Mouse (Mus musculus): Measurements from ENCODE around the gene Nat14. TPM values are rescaled to one million over a fixed set of nuclear protein-coding genes. Genes with fewer than 3 reads are reported as not detected.

Nat14 gene
- polyA plus RNA-seq, 1 experiment from 2014 or later, result 5.4 TPM

DNA sequence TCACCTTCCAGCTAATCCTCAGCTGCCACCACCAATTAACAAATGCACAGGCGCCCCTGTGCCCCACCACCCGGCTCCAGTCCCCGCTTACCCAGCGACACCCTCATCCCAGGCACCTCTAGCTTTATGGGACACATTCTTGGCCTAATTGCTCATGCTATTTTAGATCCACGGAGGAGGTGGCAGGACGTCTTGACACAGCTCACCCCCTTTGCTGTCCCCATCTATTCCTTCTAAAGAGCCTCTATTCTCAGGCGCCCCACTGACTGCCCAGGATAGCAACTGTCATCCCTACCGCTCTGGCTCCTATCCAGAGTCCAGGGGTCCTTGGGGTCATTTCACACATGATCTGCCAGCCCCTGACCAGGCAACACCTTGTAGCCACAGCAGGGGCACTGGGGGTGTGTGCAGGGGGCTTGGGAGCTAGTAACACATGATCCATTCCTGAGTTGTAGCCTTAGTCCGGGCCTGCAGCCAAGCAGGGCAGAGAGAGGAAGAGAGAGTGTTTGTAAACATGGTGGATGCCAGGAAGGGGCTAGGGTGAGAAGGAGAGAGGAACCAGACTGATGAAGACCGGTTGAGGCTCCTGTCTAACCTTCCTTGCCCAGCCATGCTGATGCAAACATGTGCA lies 32.1 kb downstream of the Nat14 start:
- Histone ChIP-seq H3K27me3 (no peaks in the 10 kb centered on the region), H3K9ac (no peak overlapping the region), H3K4me3 (no peak overlapping the region), H3K36me3 (no peaks in the 10 kb centered on the region), H3K9me3 (no peaks in the 10 kb centered on the region), H3K27ac (no peak overlapping the region), H3K4me1 (no peaks in the 10 kb centered on the region), H3K4me2 (replicated peaks) (no peak overlapping the region)
- no peak for ATAC-seq (ENCODE audit: insufficient number of reproducible peaks, insufficient read depth, low FRiP score, low TSS enrichment)
- 29% methylated on average over 10 of the region's 10 CpGs for WGBS

DNA sequence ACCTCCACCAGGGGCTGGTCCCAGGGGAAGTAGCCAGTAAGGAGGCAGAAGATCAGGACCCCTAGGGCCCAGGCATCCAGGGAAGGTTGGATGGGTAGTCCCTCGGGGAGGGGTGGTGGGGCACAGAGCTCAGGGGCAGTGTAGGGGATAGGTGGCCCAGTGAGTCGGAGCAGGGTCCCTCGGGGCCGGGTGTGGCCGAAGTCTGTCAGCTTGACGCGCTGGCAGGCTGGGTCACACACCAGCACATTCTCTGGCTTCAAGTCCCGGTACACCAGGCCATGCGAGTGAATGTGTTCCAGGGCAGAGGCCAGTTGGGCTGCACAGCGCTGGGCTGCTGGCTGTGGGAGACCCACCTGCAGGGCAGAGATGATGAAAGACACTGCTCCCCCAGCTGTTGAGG lies 35.5 kb downstream of the Nat14 start:
- Histone ChIP-seq H3K4me1 (no peaks in the 10 kb centered on the region), H3K36me3 (no peaks in the 10 kb centered on the region), H3K27me3 (no peaks in the 10 kb centered on the region), H3K4me2 (replicated peaks) (no peak overlapping the region), H3K4me3 (no peak overlapping the region), H3K27ac (no peak overlapping the region), H3K9ac (no peak overlapping the region), H3K9me3 (no peaks in the 10 kb centered on the region)
- ATAC-seq (ENCODE audit: insufficient number of reproducible peaks, insufficient read depth, low FRiP score, low TSS enrichment), result no peak
- WGBS, result 74% methylated on average over 10 of the region's 10 CpGs

DNA sequence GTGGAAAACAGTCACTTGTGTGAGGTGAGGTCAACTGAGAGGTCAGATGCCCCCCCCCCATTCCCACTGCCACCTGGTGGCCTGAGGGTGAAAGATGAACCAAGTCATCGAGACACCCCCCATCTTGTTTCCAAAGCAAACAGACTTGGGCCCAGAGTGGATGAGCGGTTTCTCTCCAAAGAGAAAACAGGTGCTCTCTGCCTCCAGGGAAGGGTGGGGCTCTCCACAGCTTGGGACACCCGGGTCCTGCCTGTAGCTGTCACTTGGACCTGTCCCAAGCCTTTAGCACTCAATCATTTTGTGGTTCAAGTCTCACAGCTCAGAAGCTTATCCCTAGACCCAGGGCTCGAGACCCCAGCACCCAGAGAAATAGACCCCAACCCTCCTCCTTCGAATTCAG lies 41.7 kb downstream of the Nat14 start:
- H3K4me1 ChIP-seq, result no peaks in the 10 kb centered on the region
- H3K27ac ChIP-seq, result no peak overlapping the region
- no peaks in the 10 kb centered on the region for H3K36me3 ChIP-seq
- WGBS, result 70% methylated on average over 5 of the region's 5 CpGs
- no peaks in the 10 kb centered on the region for H3K27me3 ChIP-seq
- H3K9me3 ChIP-seq, result no peaks in the 10 kb centered on the region
- H3K4me2 ChIP-seq (replicated peaks), result no peak overlapping the region
- H3K4me3 ChIP-seq, result no peak overlapping the region
- no peak for ATAC-seq (ENCODE audit: insufficient number of reproducible peaks, insufficient read depth, low FRiP score, low TSS enrichment)
- no peak overlapping the region for H3K9ac ChIP-seq

DNA sequence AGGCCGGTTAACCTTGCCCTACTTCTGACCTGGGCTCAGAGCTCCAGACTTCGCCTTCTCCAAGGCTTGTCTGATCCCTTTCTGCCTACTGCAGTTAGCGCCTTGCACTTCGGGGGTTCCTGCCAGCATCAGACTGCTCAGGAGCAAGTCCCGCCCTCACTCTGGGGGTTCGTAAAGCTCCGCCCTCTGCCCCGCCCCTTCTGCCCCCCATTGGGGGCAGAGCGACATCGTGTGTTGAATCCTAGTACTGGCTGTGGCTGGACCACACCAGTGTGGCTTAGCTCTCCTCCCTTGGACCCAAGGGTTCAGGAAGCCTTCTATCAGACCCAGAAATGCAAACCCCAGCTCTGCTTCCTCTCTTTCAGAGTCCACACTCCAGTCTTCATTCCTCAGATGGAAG lies 42.4 kb downstream of the Nat14 start, which contains the start of gene Sbk2:
Gene Sbk2, minus strand, starts transcription at position 135 of the 400 bp plus-strand sequence.
- 5% methylated on average over 10 of the region's 10 CpGs for WGBS
- ATAC-seq (ENCODE audit: insufficient number of reproducible peaks, insufficient read depth, low FRiP score, low TSS enrichment), result peak; percentile 62
- Histone ChIP-seq H3K9me3 (no peaks in the 10 kb centered on the region), H3K4me1 (no peaks in the 10 kb centered on the region), H3K27ac (no peak within 1 kb of the TSS), H3K4me2 (replicated peaks) (peak within 1 kb of the TSS; percentile 10; the same call in 1 of the 2 replicates), H3K4me3 (no peak within 1 kb of the TSS), H3K9ac (no peak within 1 kb of the TSS), H3K36me3 (no peaks in the 10 kb centered on the region), H3K27me3 (no peaks in the 10 kb centered on the region)

DNA sequence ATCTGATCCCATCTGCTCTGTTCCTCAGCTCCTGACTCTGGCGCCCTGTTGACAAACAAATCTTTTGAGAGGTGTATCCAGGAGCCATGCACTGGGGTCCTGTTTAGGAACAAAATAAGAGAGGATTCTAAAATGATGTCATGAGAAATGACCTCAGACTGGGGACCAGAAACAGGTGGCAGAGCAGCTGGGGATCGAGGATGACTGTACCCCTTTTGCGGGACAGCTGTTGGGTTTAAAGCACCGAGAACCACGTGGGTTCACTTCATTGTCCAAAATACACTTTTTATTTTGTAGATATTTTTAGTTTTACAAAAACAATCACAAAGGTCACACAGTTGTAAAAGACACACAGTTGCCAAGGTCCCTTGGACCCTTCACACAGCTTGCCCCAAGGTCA lies 43.2 kb downstream of the Nat14 start:
- Histone ChIP-seq H3K4me3 (no peak overlapping the region), H3K9ac (no peak overlapping the region), H3K36me3 (no peaks in the 10 kb centered on the region), H3K4me2 (replicated peaks) (no peak overlapping the region), H3K4me1 (no peaks in the 10 kb centered on the region), H3K27me3 (no peaks in the 10 kb centered on the region), H3K27ac (no peak overlapping the region), H3K9me3 (no peaks in the 10 kb centered on the region)
- 82% methylated on average over 5 of the region's 5 CpGs for WGBS
- no peak for ATAC-seq (ENCODE audit: insufficient number of reproducible peaks, insufficient read depth, low FRiP score, low TSS enrichment)

DNA sequence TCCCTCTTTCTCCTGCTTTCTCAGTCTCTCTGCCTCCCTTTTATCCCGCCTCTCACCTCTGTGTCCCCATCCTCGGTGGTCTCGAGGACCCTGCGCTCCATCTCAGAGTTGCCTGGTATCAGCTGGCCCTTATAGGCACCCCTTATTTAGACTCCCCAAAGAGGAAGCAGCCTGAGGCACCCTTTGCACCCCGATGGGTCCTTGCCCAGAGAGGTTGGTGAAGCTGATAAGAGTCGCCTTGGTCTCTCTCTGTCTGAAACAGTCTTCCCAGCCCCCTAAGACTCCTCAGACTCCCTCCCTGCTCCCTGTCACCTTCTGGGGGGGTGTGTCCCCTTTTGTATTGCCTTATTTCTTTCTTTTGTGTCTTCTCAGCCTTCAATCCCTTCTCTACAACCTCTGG lies 49.2 kb downstream of the Nat14 start, which contains the start of gene Sbk3:
Gene Sbk3, minus strand, starts transcription at position 101 of the 400 bp plus-strand sequence.
- Histone ChIP-seq H3K27me3 (no peaks in the 10 kb centered on the region), H3K27ac (no peak within 1 kb of the TSS), H3K9ac (no peak within 1 kb of the TSS), H3K36me3 (no peaks in the 10 kb centered on the region), H3K4me2 (replicated peaks) (no peak within 1 kb of the TSS), H3K9me3 (no peaks in the 10 kb centered on the region), H3K4me1 (no peaks in the 10 kb centered on the region), H3K4me3 (no peak within 1 kb of the TSS)
- 44% methylated on average over 6 of the region's 6 CpGs for WGBS
- ATAC-seq (ENCODE audit: insufficient number of reproducible peaks, insufficient read depth, low FRiP score, low TSS enrichment), result no peak

DNA sequence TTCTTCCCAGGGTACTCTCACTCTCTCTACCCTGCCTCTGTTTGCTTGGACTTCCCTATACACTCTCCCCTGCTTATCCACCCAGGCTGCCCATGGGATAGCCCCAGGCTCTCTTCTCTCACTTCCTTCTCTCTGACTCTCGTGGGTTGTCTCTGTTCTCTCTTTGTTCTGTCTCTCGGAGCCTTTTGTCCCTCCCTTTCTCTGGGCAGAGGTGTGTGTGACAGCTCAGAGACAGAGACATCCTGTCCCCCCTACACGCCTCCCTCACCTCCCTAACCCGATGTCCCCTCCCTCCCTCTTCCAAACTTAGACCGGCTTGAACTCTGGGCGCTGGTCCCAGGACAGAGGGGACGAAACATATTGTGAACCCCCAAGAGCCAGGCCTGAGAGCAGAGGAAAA lies 49.9 kb downstream of the Nat14 start:
- H3K4me1 ChIP-seq, result no peaks in the 10 kb centered on the region
- H3K4me2 ChIP-seq (replicated peaks), result no peak overlapping the region
- no peaks in the 10 kb centered on the region for H3K27me3 ChIP-seq
- no peaks in the 10 kb centered on the region for H3K9me3 ChIP-seq
- WGBS, result 23% methylated on average over 7 of the region's 7 CpGs
- no peak overlapping the region for H3K27ac ChIP-seq
- no peak overlapping the region for H3K9ac ChIP-seq
- no peak for ATAC-seq (ENCODE audit: insufficient number of reproducible peaks, insufficient read depth, low FRiP score, low TSS enrichment)
- H3K4me3 ChIP-seq, result no peak overlapping the region
- H3K36me3 ChIP-seq, result no peaks in the 10 kb centered on the region

DNA sequence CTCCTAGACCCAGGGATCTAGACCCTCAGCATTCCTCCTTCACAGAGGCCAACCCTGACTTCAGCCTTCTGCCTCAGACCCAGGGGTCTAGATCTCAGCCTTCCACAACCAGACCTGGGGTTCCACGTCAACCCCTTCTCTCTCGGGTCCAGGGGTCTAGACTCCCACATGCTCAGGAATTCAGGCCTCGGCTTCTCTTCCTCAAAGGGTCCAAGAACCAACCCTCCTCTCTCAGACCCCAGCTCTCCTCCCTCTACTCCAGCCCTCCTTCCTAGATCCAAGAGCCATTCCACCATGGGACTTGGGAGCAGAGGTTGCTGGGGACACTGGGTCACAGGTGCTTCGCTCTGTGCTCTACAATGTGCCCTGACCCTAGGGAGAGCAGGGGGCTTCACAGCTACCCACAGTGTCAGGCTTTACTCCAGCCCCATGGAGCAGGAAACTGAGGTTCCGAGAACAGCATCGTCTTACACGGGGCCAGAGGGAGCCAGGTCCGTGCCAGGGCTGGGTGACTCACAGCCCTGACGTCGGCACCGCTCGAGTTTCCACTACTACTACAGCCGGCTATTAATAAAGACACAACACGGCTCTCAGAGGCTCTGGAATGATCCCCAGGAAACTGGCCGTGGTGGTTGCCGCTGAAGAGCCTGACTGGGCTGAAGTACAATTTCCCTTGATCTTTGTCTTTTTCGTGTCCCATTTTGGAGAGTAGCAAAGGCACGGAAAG lies 50.7 kb downstream of the Nat14 start:
- no peaks in the 10 kb centered on the region for H3K9me3 ChIP-seq
- H3K27ac ChIP-seq, result no peak overlapping the region
- no peak overlapping the region for H3K9ac ChIP-seq
- no peaks in the 10 kb centered on the region for H3K4me1 ChIP-seq
- no peak for ATAC-seq (ENCODE audit: insufficient number of reproducible peaks, insufficient read depth, low FRiP score, low TSS enrichment)
- H3K27me3 ChIP-seq, result no peaks in the 10 kb centered on the region
- 66% methylated on average over 18 of the region's 18 CpGs for WGBS
- no peak overlapping the region for H3K4me2 ChIP-seq (replicated peaks)
- no peaks in the 10 kb centered on the region for H3K36me3 ChIP-seq
- H3K4me3 ChIP-seq, result no peak overlapping the region

Other genes starting within 250 kb of the Nat14 start
- gene Hspbp1, start 237.0 kb upstream of the Nat14 start, polyA plus RNA-seq (2016; fragmentation: Nextera tagmentation; extraction: Ambion mirVana), result 103 and 107 TPM in 2 replicates
- gene Brsk1, start 231.4 kb upstream of the Nat14 start, polyA plus RNA-seq (2016; fragmentation: Nextera tagmentation; extraction: Ambion mirVana), result 2.8 and 3.6 TPM in 2 replicates
- 0.33 TPM in 1 of 2 replicates, not detected in the other for gene Tmem150b, start 196.8 kb upstream of the Nat14 start, polyA plus RNA-seq (2016; fragmentation: Nextera tagmentation; extraction: Ambion mirVana)
- 71.1 and 77.3 TPM in 2 replicates for gene Kmt5c, start 181.9 kb upstream of the Nat14 start, polyA plus RNA-seq (2016; fragmentation: Nextera tagmentation; extraction: Ambion mirVana)
- gene Cox6b2, start 168.9 kb upstream of the Nat14 start, polyA plus RNA-seq (2016; fragmentation: Nextera tagmentation; extraction: Ambion mirVana), result 66.1 and 67.8 TPM in 2 replicates
- not detected in 2 replicates for gene Fam71e2, start 150.7 kb upstream of the Nat14 start, polyA plus RNA-seq (2016; fragmentation: Nextera tagmentation; extraction: Ambion mirVana)
- gene Il11, start 139.2 kb upstream of the Nat14 start, polyA plus RNA-seq (2016; fragmentation: Nextera tagmentation; extraction: Ambion mirVana), result 0.10 TPM in 1 of 2 replicates, not detected in the other
- gene Tmem190, start 139.1 kb upstream of the Nat14 start, polyA plus RNA-seq (2016; fragmentation: Nextera tagmentation; extraction: Ambion mirVana), result not detected in 2 replicates
- 5.8 and 6.2 TPM in 2 replicates for gene Tmem238, start 132.4 kb upstream of the Nat14 start, polyA plus RNA-seq (2016; fragmentation: Nextera tagmentation; extraction: Ambion mirVana)
- gene Rpl28, start 129.2 kb upstream of the Nat14 start, polyA plus RNA-seq (2016; fragmentation: Nextera tagmentation; extraction: Ambion mirVana), result 388 and 404 TPM in 2 replicates
- gene Ube2s, start 109.4 kb upstream of the Nat14 start, polyA plus RNA-seq (2016; fragmentation: Nextera tagmentation; extraction: Ambion mirVana), result 422 and 452 TPM in 2 replicates
- 0.48 and 0.52 TPM in 2 replicates for gene Shisa7, start 77.3 kb upstream of the Nat14 start, polyA plus RNA-seq (2016; fragmentation: Nextera tagmentation; extraction: Ambion mirVana)
- 4.1 and 4.4 TPM in 2 replicates for gene Isoc2b, start 51.8 kb upstream of the Nat14 start, polyA plus RNA-seq (2016; fragmentation: Nextera tagmentation; extraction: Ambion mirVana)
- 0.74 and 0.93 TPM in 2 replicates for gene Isoc2a, start 44.9 kb upstream of the Nat14 start, polyA plus RNA-seq (2016; fragmentation: Nextera tagmentation; extraction: Ambion mirVana)
- gene Gm36210, start 15.5 kb upstream of the Nat14 start, polyA plus RNA-seq (2016; fragmentation: Nextera tagmentation; extraction: Ambion mirVana), result not detected in 2 replicates
- gene Zfp628, start 6.8 kb upstream of the Nat14 start, polyA plus RNA-seq (2016; fragmentation: Nextera tagmentation; extraction: Ambion mirVana), result 4.0 and 4.3 TPM in 2 replicates
- 1.5 and 1.6 TPM in 2 replicates for gene Ssc5d, start 3.8 kb downstream of the Nat14 start, polyA plus RNA-seq (2016; fragmentation: Nextera tagmentation; extraction: Ambion mirVana)
- 0.20 and 0.32 TPM in 2 replicates for gene Sbk2, start 42.4 kb downstream of the Nat14 start, polyA plus RNA-seq (2016; fragmentation: Nextera tagmentation; extraction: Ambion mirVana)
- gene Sbk3, start 49.1 kb downstream of the Nat14 start, polyA plus RNA-seq (2016; fragmentation: Nextera tagmentation; extraction: Ambion mirVana), result 0.06 TPM in 1 of 2 replicates, not detected in the other
- gene Zfp579, start 74.1 kb downstream of the Nat14 start, polyA plus RNA-seq (2016; fragmentation: Nextera tagmentation; extraction: Ambion mirVana), result 43.3 and 46.7 TPM in 2 replicates
- 9.3 and 10.6 TPM in 2 replicates for gene Zfp524, start 92.4 kb downstream of the Nat14 start, polyA plus RNA-seq (2016; fragmentation: Nextera tagmentation; extraction: Ambion mirVana)
- 58.9 and 59.3 TPM in 2 replicates for gene Fiz1, start 92.7 kb downstream of the Nat14 start, polyA plus RNA-seq (2016; fragmentation: Nextera tagmentation; extraction: Ambion mirVana)
- not detected in 2 replicates for gene Gm44973, start 93.5 kb downstream of the Nat14 start, polyA plus RNA-seq (2016; fragmentation: Nextera tagmentation; extraction: Ambion mirVana)
- gene Zfp865, start 98.3 kb downstream of the Nat14 start, polyA plus RNA-seq (2016; fragmentation: Nextera tagmentation; extraction: Ambion mirVana), result 8.2 TPM in 2 replicates
- gene Ccdc106, start 98.5 kb downstream of the Nat14 start, polyA plus RNA-seq (2016; fragmentation: Nextera tagmentation; extraction: Ambion mirVana), result 35.5 and 38.4 TPM in 2 replicates
- gene 4632433K11Rik, start 112.1 kb downstream of the Nat14 start, polyA plus RNA-seq (2016; fragmentation: Nextera tagmentation; extraction: Ambion mirVana), result not detected in 2 replicates
- 5.4 and 5.7 TPM in 2 replicates for gene Zfp784, start 116.4 kb downstream of the Nat14 start, polyA plus RNA-seq (2016; fragmentation: Nextera tagmentation; extraction: Ambion mirVana)
- gene Zfp580, start 129.5 kb downstream of the Nat14 start, polyA plus RNA-seq (2016; fragmentation: Nextera tagmentation; extraction: Ambion mirVana), result 36.4 and 41.8 TPM in 2 replicates
- gene U2af2, start 140.1 kb downstream of the Nat14 start, polyA plus RNA-seq (2016; fragmentation: Nextera tagmentation; extraction: Ambion mirVana), result 159 and 161 TPM in 2 replicates
- gene Epn1, start 158.2 kb downstream of the Nat14 start, polyA plus RNA-seq (2016; fragmentation: Nextera tagmentation; extraction: Ambion mirVana), result 66.0 and 67.2 TPM in 2 replicates
- gene Rfpl4, start 194.9 kb downstream of the Nat14 start, polyA plus RNA-seq (2016; fragmentation: Nextera tagmentation; extraction: Ambion mirVana), result not detected in 2 replicates
- 0.22 and 0.27 TPM in 2 replicates for gene Rasl2-9, start 203.9 kb downstream of the Nat14 start, polyA plus RNA-seq (2016; fragmentation: Nextera tagmentation; extraction: Ambion mirVana)
- gene Vmn1r55, start 227.6 kb downstream of the Nat14 start, polyA plus RNA-seq (2016; fragmentation: Nextera tagmentation; extraction: Ambion mirVana), result not detected in 2 replicates

All from embryonic facial prominence, embryonic 12.5 days (tissue).